Mouse (Mus musculus): ENCODE measurements around the gene Inafm1.

GRCm38 (mm10) chr7:16273081-16273765 lies at the start of gene Inafm1:
- TF ChIP-seq POLR2A (IDR thresholded peaks at IDR 0.05; ENCODE audit: borderline replicate concordance, control insufficient read depth, low read depth, low read length) (peak; percentile 31; the same call in 1 of the 2 replicates), CTCF (IDR thresholded peaks at IDR 0.05; ENCODE audit: control insufficient read depth, insufficient read depth, low read length) (no peak)
